ENCODE assay signal across 8 mouse cellular contexts in genomic region chr13:12257391-12258380, GRCm38 (mm10). TPM values are rescaled to one million over a fixed set of nuclear protein-coding genes. Genes with fewer than 3 reads are reported as not detected.
DNase-seq lines count a peak whose midpoint lies in the region; ATAC-seq lines count a peak whose summit lies in the region.

TSS of gene Mtr (minus strand) at chr13:12258113.

- H3K4me3 ChIP-seq in hindbrain, embryonic 11.5 days (ENCODE audit: low read depth, low read length) = peak within 1 kb of the TSS; percentile 68

- no peaks in the 10 kb centered on the region for H3K27me3 ChIP-seq in hindbrain, embryonic 11.5 days (ENCODE audit: control insufficient read depth, insufficient read depth, low read length)

- H3K4me2 ChIP-seq in hindbrain, embryonic 11.5 days (replicated peaks; ENCODE audit: low read depth, low read length) = peak within 1 kb of the TSS; percentile 51

- peak; percentile 100 for ATAC-seq in hindbrain, embryonic 11.5 days (ENCODE audit: low FRiP score)

- under 1% methylated on average over 69 of the region's 69 CpGs for WGBS in hindbrain, embryonic 11.5 days

- H3K4me1 ChIP-seq in hindbrain, embryonic 11.5 days (replicated peaks; ENCODE audit: control insufficient read depth, insufficient read depth, low read length) = no peaks in the 10 kb centered on the region

- peak within 1 kb of the TSS; percentile 76 for H3K9ac ChIP-seq in hindbrain, embryonic 11.5 days (ENCODE audit: low read depth, low read length)

- H3K36me3 ChIP-seq in hindbrain, embryonic 11.5 days (ENCODE audit: control insufficient read depth, insufficient read depth, low read length) = no peaks in the 10 kb centered on the region

- H3K27ac ChIP-seq in hindbrain, embryonic 11.5 days (ENCODE audit: low read depth, low read length) = peak within 1 kb of the TSS; percentile 58

- peak; percentile 98 for DNase-seq in Muller cell, postnatal 12 days (ENCODE audit: inconsistent ontology term)
- DNase-seq in cerebellum, adult 9-11 months = peak; percentile 96
- DNase-seq in frontal cortex, adult 2 months (ENCODE audit: extremely low spot score in 1 of 2, low spot score in 1 of 2) = peak; percentile 95 to 96
- DNase-seq in hindbrain, embryonic 11.5 days (ENCODE audit: low spot score) = peak; percentile 96
- peak; percentile 91 to 94 for DNase-seq in layer of hippocampus, postnatal 10 days (ENCODE audit: low spot score in 2 of 2)
- peak; percentile 98 for DNase-seq in lung, postnatal 10 days
- DNase-seq in ovary, postnatal 36 days (ENCODE audit: low spot score) = peak; percentile 92
- DNase-seq in thymus, postnatal 25 days = peak; percentile 95

- no peaks in the 10 kb centered on the region for H3K9me3 ChIP-seq in hindbrain, embryonic 11.5 days (ENCODE audit: control insufficient read depth, low read length)

RNA-seq across cellular contexts. Expression of gene Mtr, which starts in this region (rescaled TPM):
- polyA plus RNA-seq in frontal cortex, adult 2 months (2012; rRNA removed) = 9.7 and 10.0 TPM in 2 replicates
- 11.4 and 11.5 TPM in 2 replicates for polyA plus RNA-seq in hindbrain, embryonic 11.5 days (2014; fragmentation: Nextera tagmentation; extraction: Ambion mirVana)
- total RNA-seq in layer of hippocampus, postnatal 10 days (2021) = 10 to 100 TPM; 17.5 to 17.6 TPM

Comparison
In these comparisons a context has a peak if more than half of its experiments do, and no peak if none do; other contexts are left out.
1. Peak in every context shown above with its lines: DNase-seq, ATAC-seq, H3K4me3 ChIP-seq and H3K27ac ChIP-seq.